Mouse (Mus musculus): Measurements from ENCODE around the gene Smyd1.

DNA sequence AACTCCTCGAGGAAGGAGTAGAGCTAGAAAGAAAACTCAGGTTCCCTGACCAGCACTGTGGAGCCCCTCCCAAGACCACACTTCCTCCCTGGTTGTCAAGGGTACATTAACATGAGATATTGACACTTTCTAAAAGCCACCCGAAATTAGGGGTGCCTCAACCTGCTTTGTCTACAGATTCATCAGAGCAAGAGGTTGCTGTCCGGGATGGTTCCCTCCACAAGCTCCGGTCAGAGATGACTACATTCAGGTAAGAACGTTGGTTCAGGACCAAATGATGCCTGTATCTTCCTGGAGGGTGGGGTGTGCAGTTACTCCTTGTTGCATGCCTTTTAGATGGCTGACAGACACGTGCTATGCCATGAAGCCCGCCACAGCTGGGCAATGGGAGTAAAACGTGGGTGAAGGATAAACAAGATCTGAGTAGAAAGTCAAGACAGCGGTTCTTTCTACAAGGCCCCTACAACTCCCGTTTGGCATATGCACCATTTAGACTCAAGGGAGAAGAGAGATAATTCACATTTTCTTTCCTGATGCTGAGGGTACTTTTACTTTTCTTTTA lies 30.9 kb upstream of the Smyd1 start:
- TF ChIP-seq GATA1 (IDR thresholded peaks at IDR 0.05; ENCODE audit: low read length) (no peak), TAL1 (IDR thresholded peaks at IDR 0.05; ENCODE audit: low read length) (no peak)
